Mouse (Mus musculus): Measurements from ENCODE around the gene Hltf. TPM values are rescaled to one million over a fixed set of nuclear protein-coding genes. Genes with fewer than 3 reads are reported as not detected.
A peak's percentile ranks its signal among the peaks of the same experiment; 100 is the strongest.

Gene Hltf
- polyA plus RNA-seq, 1 experiment, result 2.0 TPM

DNA sequence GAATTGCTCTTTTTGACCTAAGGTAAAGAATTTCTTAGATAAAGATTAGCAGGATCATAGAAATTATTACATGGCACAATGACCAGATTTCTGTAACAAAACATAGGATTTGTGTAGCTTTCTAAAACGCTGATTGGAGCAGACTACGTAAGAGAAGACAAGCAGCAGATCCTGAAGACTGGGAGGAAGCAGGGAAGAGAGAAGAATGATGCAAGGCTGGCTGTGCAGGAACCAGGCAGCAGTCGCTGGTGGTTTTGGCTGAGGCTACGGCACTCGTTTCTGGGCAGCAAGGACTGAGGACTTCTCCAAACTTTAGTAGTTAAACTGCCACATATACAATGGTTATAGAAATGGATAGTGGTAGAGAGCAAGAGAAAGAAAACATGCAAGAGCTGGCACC is 71.9 kb downstream of the Hltf start:
- H3K27me3 ChIP-seq (replicated peaks), result no peaks in the 10 kb centered on the region
- peaks cover 94% of the 10 kb centered on the region for H3K36me3 ChIP-seq (replicated peaks; ENCODE audit: low read length)
- no peak overlapping the region for H3K4me3 ChIP-seq (replicated peaks)
- H3K9me3 ChIP-seq, result no peaks in the 10 kb centered on the region
- TF ChIP-seq GATA1 (IDR thresholded peaks at IDR 0.05; ENCODE audit: borderline replicate concordance, low read length), result no peak
- TF ChIP-seq FLI1 (IDR thresholded peaks at IDR 0.05; ENCODE audit: low read length), result no peak
- H3K4me1 ChIP-seq, result peaks cover 48% of the 10 kb centered on the region

DNA sequence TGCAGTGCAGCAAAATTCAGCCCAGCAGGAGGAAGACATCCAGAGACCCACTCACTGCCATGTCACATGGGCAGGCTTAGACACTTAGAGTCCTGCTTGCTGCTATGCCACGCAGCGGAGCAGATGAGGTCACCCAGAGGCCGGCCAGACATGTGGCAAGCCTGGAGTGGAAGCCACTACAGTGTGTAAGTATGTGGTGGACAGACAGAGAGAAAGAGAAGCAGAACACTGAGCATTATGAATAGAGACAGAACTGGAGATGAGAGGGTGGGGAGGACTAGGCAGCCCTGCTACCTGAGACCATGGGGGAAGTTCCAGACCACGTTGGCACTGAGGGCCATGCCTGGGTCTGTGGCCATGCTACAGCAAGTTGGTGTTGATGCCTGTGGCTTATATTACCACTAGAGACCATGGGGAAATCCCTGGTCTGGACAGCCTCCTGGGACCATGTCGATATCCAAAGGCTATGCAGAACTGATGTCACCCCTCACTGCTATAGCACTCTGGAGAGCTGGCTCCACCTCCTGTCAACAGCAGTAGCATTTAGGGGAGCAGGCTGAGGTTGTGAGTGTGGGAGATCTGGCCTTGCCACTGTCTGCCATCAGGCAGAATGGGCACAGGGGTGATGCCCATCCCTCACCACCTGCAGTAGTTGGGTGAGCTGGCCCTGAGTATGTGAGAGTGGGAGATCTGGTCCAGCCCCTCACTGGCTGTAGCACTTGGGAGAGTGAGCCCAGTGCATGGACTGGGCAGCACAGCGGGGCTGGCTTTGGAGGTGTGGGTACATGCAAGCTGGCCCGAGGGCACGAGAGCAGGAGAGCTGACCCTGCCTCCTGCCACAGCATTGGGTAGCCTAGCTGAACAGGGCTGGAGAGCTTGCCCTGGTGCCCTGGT is 73.1 kb downstream of the Hltf start:
- peak overlapping the region; percentile 76 for H3K4me3 ChIP-seq (replicated peaks)
- H3K36me3 ChIP-seq (replicated peaks; ENCODE audit: low read length), result peaks cover 91% of the 10 kb centered on the region

DNA sequence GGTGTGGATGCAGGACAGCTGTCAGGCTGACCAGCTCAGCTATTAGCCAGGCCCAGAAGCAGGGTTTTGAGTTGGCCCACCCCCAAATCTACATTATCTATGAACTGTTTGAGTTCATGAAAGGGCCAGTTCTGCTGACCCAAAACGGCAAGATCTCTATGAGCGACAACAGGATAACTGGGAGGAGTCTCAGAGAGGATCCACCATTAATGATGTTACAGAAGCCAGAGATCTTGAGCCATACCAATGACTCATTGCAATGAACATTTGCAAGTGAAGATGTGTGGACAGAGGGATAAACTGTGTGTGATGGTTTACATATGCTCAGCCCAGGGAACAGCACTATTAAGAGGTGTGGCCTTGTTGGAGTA is 73.7 kb downstream of the Hltf start:
- peaks cover 91% of the 10 kb centered on the region for H3K36me3 ChIP-seq (replicated peaks; ENCODE audit: low read length)

More for the DNA sequence above, 73.1 kb downstream of the Hltf start:
- Histone ChIP-seq H3K4me1 (peaks cover 60% of the 10 kb centered on the region), H3K27me3 (replicated peaks) (no peaks in the 10 kb centered on the region), H3K9me3 (no peaks in the 10 kb centered on the region)
- TF ChIP-seq GATA1 (IDR thresholded peaks at IDR 0.05; ENCODE audit: borderline replicate concordance, low read length) (no peak), FLI1 (IDR thresholded peaks at IDR 0.05; ENCODE audit: low read length) (no peak)

DNA sequence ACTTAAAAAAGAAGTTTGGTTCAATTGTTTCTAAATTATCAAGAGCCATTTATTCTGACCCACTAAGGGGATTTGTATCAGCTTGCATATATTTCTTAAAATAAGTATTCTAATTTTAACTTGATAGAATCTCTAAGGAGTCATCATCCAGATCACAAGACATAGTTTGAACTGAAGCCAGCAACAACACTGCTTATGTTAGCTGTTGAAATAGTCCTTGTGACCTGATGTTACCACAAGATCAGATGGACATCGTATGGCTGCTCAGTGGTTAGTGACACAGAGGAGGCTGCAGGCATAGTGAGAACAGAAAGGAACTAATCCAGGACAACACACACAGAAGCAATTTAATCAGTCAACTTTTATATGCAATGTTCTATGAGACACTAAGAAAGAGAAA is 75.1 kb downstream of the Hltf start:
- no peaks in the 10 kb centered on the region for H3K9me3 ChIP-seq
- peaks cover 74% of the 10 kb centered on the region for H3K4me1 ChIP-seq
- TF ChIP-seq GATA1 (IDR thresholded peaks at IDR 0.05; ENCODE audit: borderline replicate concordance, low read length) (no peak), FLI1 (IDR thresholded peaks at IDR 0.05; ENCODE audit: low read length) (no peak)
- H3K27me3 ChIP-seq (replicated peaks), result no peaks in the 10 kb centered on the region
- H3K4me3 ChIP-seq (replicated peaks), result no peak overlapping the region
- H3K36me3 ChIP-seq (replicated peaks; ENCODE audit: low read length), result peaks cover 84% of the 10 kb centered on the region

More for the DNA sequence above, 73.7 kb downstream of the Hltf start:
- Histone ChIP-seq H3K27me3 (replicated peaks) (no peaks in the 10 kb centered on the region), H3K4me1 (peaks cover 66% of the 10 kb centered on the region), H3K4me3 (replicated peaks) (peak overlapping the region; percentile 52), H3K9me3 (no peaks in the 10 kb centered on the region)
- no peak for TF ChIP-seq GATA1 (IDR thresholded peaks at IDR 0.05; ENCODE audit: borderline replicate concordance, low read length)
- no peak for TF ChIP-seq FLI1 (IDR thresholded peaks at IDR 0.05; ENCODE audit: low read length)

DNA sequence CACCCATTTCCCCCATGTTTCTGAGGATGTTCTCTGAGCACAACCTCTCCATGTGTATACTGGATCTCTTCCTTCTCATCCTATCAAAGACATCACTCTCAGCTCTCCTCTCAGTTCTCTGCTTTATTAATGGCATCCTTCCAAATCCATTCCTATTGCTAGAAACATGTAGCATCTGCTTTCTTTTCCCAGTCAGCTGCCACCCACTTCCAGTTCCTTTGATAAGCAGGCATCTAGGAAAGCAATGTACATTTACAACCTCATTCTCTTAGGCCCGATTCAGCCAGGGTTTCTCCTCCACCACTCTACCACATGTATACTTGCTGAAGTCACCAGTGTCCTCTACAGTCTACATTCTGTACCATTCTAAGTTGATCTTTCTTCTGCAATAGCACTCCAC is 76.1 kb downstream of the Hltf start:
- no peak overlapping the region for H3K4me3 ChIP-seq (replicated peaks)
- peaks cover 81% of the 10 kb centered on the region for H3K4me1 ChIP-seq
- no peaks in the 10 kb centered on the region for H3K27me3 ChIP-seq (replicated peaks)
- H3K36me3 ChIP-seq (replicated peaks; ENCODE audit: low read length), result peaks cover 79% of the 10 kb centered on the region
- TF ChIP-seq FLI1 (IDR thresholded peaks at IDR 0.05; ENCODE audit: low read length) (no peak), GATA1 (IDR thresholded peaks at IDR 0.05; ENCODE audit: borderline replicate concordance, low read length) (no peak)
- no peaks in the 10 kb centered on the region for H3K9me3 ChIP-seq

DNA sequence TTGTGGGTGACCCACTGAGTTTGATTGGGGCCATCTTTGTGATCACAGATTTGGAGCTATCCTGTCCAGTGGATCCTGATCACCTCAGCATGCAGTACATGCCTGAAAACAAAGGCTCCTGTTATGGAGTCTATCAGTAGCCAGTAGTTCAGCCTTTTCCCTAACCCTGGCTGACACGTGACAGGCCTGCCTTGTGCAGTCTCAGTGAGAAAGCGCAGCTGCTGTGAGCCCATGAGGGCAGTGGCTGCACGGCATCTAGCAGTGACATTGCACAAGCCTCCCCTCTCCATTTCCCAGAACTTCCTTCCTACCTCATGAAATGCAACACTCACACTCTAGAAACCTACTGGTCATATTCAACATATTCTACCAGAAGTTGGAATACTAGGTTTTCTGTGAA is 76.9 kb downstream of the Hltf start:
- Histone ChIP-seq H3K4me1 (peaks cover 89% of the 10 kb centered on the region), H3K27me3 (replicated peaks) (no peaks in the 10 kb centered on the region), H3K36me3 (replicated peaks; ENCODE audit: low read length) (peaks cover 79% of the 10 kb centered on the region), H3K9me3 (no peaks in the 10 kb centered on the region), H3K4me3 (replicated peaks) (peak overlapping the region; percentile 48)
- TF ChIP-seq FLI1 (IDR thresholded peaks at IDR 0.05; ENCODE audit: low read length), result no peak
- no peak for TF ChIP-seq GATA1 (IDR thresholded peaks at IDR 0.05; ENCODE audit: borderline replicate concordance, low read length)

DNA sequence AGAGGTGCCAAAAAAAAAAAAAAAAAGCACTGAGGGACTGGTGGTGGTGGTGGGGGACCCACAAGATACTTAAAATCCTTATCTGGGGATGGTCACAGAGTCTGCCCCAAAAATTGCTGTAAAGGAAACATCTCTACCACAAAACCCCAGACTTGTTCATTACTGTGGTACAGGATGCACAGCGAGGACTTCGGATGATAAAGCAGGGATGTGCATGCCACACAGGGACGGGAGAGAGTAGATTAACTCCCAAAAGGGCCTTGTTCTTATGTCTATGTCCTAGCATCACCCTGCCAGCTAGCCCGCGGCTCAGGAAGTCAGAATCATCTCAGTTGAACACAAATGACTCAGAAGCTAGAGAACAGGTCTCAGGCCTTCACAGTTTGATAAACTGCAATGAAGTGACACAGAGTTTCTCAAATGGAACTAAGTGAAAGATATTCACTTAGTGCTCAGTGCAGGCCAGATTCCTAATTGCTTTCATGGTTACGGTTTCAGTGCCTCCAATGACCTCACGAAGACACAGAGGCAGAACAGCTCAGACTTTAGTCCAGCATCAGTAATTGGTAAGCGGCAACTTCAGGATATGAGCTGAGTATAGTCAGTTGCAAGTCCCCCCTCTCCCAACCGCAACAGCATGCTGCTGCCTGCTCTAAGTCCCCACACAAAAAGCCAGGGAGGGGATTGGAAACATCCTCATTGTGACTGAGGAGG is 79.4 kb downstream of the Hltf start:
- Histone ChIP-seq H3K36me3 (replicated peaks; ENCODE audit: low read length) (peaks cover 78% of the 10 kb centered on the region), H3K4me1 (peaks cover 86% of the 10 kb centered on the region), H3K4me3 (replicated peaks) (peak overlapping the region; percentile 73), H3K9me3 (no peaks in the 10 kb centered on the region), H3K27me3 (replicated peaks) (no peaks in the 10 kb centered on the region)
- no peak for TF ChIP-seq GATA1 (IDR thresholded peaks at IDR 0.05; ENCODE audit: borderline replicate concordance, low read length)
- TF ChIP-seq FLI1 (IDR thresholded peaks at IDR 0.05; ENCODE audit: low read length), result 0 out of 2 replicates have a peak, but pooled peaks have one; percentile 6

DNA sequence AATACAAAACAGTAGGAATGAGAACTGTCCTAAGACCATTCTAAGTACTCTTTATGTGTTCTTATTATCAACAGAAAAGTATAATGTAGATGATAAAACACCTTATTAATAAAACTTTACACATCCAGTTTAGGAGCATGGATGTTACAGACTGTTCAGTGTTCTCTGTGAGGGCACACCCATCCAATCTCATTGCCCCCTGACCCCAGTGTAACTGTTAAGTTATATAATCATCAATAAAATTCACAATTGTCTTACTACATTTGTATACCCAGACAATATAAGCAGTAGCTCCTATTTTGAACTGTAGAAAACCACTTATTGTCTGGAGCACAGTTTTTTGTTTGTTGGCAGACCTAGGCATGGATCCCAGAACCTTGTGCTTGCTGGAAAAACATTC is 83.6 kb downstream of the Hltf start:
- peaks cover 77% of the 10 kb centered on the region for H3K36me3 ChIP-seq (replicated peaks; ENCODE audit: low read length)
- peaks cover 72% of the 10 kb centered on the region for H3K4me1 ChIP-seq
- no peaks in the 10 kb centered on the region for H3K27me3 ChIP-seq (replicated peaks)
- no peaks in the 10 kb centered on the region for H3K9me3 ChIP-seq
- TF ChIP-seq FLI1 (IDR thresholded peaks at IDR 0.05; ENCODE audit: low read length) (no peak), GATA1 (IDR thresholded peaks at IDR 0.05; ENCODE audit: borderline replicate concordance, low read length) (no peak)
- H3K4me3 ChIP-seq (replicated peaks), result no peak overlapping the region

DNA sequence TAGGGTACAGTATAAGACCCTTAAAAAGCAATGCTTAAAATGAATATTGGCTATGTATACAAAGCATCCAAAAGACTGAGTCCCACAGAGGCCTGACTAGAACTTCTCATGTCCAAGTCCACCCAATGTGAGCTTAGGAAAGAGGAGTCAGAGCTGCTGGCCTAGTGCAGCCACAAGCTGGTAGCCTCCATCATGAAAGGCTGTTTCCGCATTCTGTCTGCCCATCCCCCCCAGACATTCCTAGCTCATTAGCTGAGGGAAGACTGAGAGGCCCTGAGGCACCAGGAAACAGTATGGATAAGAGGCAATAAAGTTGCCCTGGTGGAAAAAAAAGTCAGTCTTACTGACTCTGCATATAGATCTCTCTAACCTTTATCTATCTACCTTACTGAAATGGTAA is 84.1 kb downstream of the Hltf start:
- TF ChIP-seq FLI1 (IDR thresholded peaks at IDR 0.05; ENCODE audit: low read length) (no peak), GATA1 (IDR thresholded peaks at IDR 0.05; ENCODE audit: borderline replicate concordance, low read length) (no peak)
- H3K27me3 ChIP-seq (replicated peaks), result no peaks in the 10 kb centered on the region
- peaks cover 68% of the 10 kb centered on the region for H3K4me1 ChIP-seq
- H3K36me3 ChIP-seq (replicated peaks; ENCODE audit: low read length), result peaks cover 76% of the 10 kb centered on the region
- no peaks in the 10 kb centered on the region for H3K9me3 ChIP-seq
- no peak overlapping the region for H3K4me3 ChIP-seq (replicated peaks)

DNA sequence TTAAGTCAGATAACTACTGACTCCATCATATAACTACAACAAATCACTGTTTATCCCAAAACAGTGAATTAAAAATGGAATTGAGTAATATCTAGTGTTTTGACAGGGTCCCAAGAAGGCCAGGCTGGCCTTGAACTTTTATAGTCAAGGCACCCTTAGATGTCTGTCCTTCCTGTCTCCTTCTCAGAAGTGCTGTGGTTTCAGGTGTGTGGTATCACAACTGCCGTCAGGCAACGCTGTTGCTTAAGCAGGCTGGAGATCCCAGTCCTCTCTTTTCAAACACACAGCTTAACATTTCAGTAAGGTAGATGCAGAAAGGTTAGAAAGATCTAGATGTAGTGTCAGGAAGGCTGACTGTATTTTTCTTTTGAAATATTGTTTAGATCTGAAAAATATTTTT is 84.5 kb downstream of the Hltf start:
- no peaks in the 10 kb centered on the region for H3K27me3 ChIP-seq (replicated peaks)
- peaks cover 80% of the 10 kb centered on the region for H3K36me3 ChIP-seq (replicated peaks; ENCODE audit: low read length)
- no peak overlapping the region for H3K4me3 ChIP-seq (replicated peaks)
- TF ChIP-seq GATA1 (IDR thresholded peaks at IDR 0.05; ENCODE audit: borderline replicate concordance, low read length), result no peak
- TF ChIP-seq FLI1 (IDR thresholded peaks at IDR 0.05; ENCODE audit: low read length), result no peak
- H3K4me1 ChIP-seq, result peaks cover 63% of the 10 kb centered on the region
- no peaks in the 10 kb centered on the region for H3K9me3 ChIP-seq

All from megakaryocyte, embryonic 14.5 days (primary cell).